Comparison of ENCODE assay signal across 10 mouse cellular contexts in genomic region chr7:24474811-24475506, GRCm38 (mm10). TPM values are rescaled to one million over a fixed set of nuclear protein-coding genes. Genes with fewer than 3 reads are reported as not detected.
DNase-seq lines count a peak whose midpoint lies in the region; ATAC-seq and TF ChIP-seq lines count a peak whose summit lies in the region.
"Had no signal": no experiment of that assay in that cellular context is flagged by ENCODE, and none has a peak within 500 bp of the region (broad histone marks: within the 10 kb centered on the region; RNA-seq: fewer than 3 reads in every experiment).

No protein-coding gene starts in this region.

- H3K36me3 ChIP-seq in forebrain, embryonic 13.5 days (ENCODE audit: poor library complexity, severe bottlenecking): no peaks in the 10 kb centered on the region
- no peaks in the 10 kb centered on the region for H3K36me3 ChIP-seq in forebrain, embryonic 12.5 days (replicated peaks)
- no peaks in the 10 kb centered on the region for H3K36me3 ChIP-seq in hindbrain, embryonic 16.5 days (ENCODE audit: control insufficient read depth, insufficient read depth, low read length)
- H3K36me3 ChIP-seq in midbrain, postnatal 0 days (ENCODE audit: insufficient read depth, low read length): no peaks in the 10 kb centered on the region

- intact Hi-C loops in left cerebral cortex, postnatal 36 days (cut with DNase I): loop anchor here (5.0 to 10.0 kb wide), 2 partner anchors 42 to 190 kb away; no protein-coding TSS in a partner anchor

- no peak for ATAC-seq in forebrain, embryonic 13.5 days
- no peak for ATAC-seq in forebrain, embryonic 12.5 days (ENCODE audit: low FRiP score)
- ATAC-seq in hindbrain, embryonic 16.5 days: no peak
- ATAC-seq in midbrain, postnatal 0 days (ENCODE audit: low FRiP score): no peak
- ATAC-seq: CD4-positive, CD25-positive, alpha-beta regulatory T cell, adult 4 months had no signal

- peak overlapping the region; percentile 45 for H3K9ac ChIP-seq in forebrain, embryonic 13.5 days
- H3K9ac ChIP-seq in forebrain, embryonic 12.5 days: no peak overlapping the region
- 0 out of 2 replicates have a peak overlapping the region, but pooled peaks have one; percentile 5 for H3K9ac ChIP-seq in hindbrain, embryonic 16.5 days (ENCODE audit: low read depth, low read length)
- no peak overlapping the region for H3K9ac ChIP-seq in midbrain, postnatal 0 days (replicated peaks; ENCODE audit: low read length, poor library complexity, severe bottlenecking)
- H3K9ac ChIP-seq: lung, embryonic 15.5 days had no signal

- H3K4me1 ChIP-seq in forebrain, embryonic 13.5 days: peaks cover 12% of the 10 kb centered on the region
- peaks cover 12% of the 10 kb centered on the region for H3K4me1 ChIP-seq in forebrain, embryonic 12.5 days
- H3K4me1 ChIP-seq in hindbrain, embryonic 16.5 days (ENCODE audit: control insufficient read depth, insufficient read depth, low read depth, low read length): peaks cover 7% of the 10 kb centered on the region
- no peaks in the 10 kb centered on the region for H3K4me1 ChIP-seq in midbrain, postnatal 0 days (ENCODE audit: insufficient read depth, low read length)
- H3K4me1 ChIP-seq: lung, embryonic 15.5 days had no signal

- peak; percentile 44 for DNase-seq in lung, postnatal 10 days
- no peak for DNase-seq in lung, adult 18-20 months
- DNase-seq in midbrain, postnatal 0 days (ENCODE audit: low spot score): peak; percentile 42
- no peak for DNase-seq in left cerebral cortex, postnatal 36 days (ENCODE audit: low spot score in 2 of 2)
- no peak for DNase-seq in adrenal gland, adult 8-10 months

- H3K4me2 ChIP-seq in forebrain, embryonic 13.5 days: no peak overlapping the region
- no peak overlapping the region for H3K4me2 ChIP-seq in forebrain, embryonic 12.5 days
- peak overlapping the region; percentile 28; the same call in 1 of the 2 replicates for H3K4me2 ChIP-seq in hindbrain, embryonic 16.5 days (ENCODE audit: low read length)
- peak overlapping the region; percentile 9; the same call in 1 of the 2 replicates for H3K4me2 ChIP-seq in midbrain, postnatal 0 days (ENCODE audit: low read depth, low read length, poor library complexity, severe bottlenecking)
- H3K4me2 ChIP-seq: lung, embryonic 15.5 days had no signal

- no peak overlapping the region for H3K27ac ChIP-seq in forebrain, embryonic 13.5 days
- no peak overlapping the region for H3K27ac ChIP-seq in forebrain, embryonic 12.5 days
- no peak overlapping the region for H3K27ac ChIP-seq in hindbrain, embryonic 16.5 days (ENCODE audit: low read depth, low read length)
- no peak overlapping the region for H3K27ac ChIP-seq in midbrain, postnatal 0 days (ENCODE audit: low read depth, low read length)
- H3K27ac ChIP-seq: lung, embryonic 15.5 days had no signal

- H3K4me3 ChIP-seq in forebrain, embryonic 13.5 days: no peak overlapping the region
- no peak overlapping the region for H3K4me3 ChIP-seq in forebrain, embryonic 12.5 days (replicated peaks)
- no peak overlapping the region for H3K4me3 ChIP-seq in hindbrain, embryonic 16.5 days (ENCODE audit: low read length)
- H3K4me3 ChIP-seq in midbrain, postnatal 0 days (ENCODE audit: low read depth, low read length): no peak overlapping the region
- H3K4me3 ChIP-seq: lung, embryonic 15.5 days had no signal

- TF ChIP-seq CTCF in midbrain, postnatal 0 days (IDR thresholded peaks at IDR 0.05): peak; percentile 46

- H3K27me3 ChIP-seq in forebrain, embryonic 13.5 days: no peaks in the 10 kb centered on the region
- H3K27me3 ChIP-seq in forebrain, embryonic 12.5 days: 0 out of 2 replicates have a peak, but pooled peaks cover 6% of the 10 kb centered on the region
- H3K27me3 ChIP-seq in hindbrain, embryonic 16.5 days (replicated peaks; ENCODE audit: control insufficient read depth, insufficient read depth, low read length): no peaks in the 10 kb centered on the region
- no peaks in the 10 kb centered on the region for H3K27me3 ChIP-seq in midbrain, postnatal 0 days (ENCODE audit: insufficient read depth, low read length)
- H3K27me3 ChIP-seq: lung, embryonic 15.5 days had no signal

- 32% methylated on average over 21 of the region's 21 CpGs for WGBS in forebrain, embryonic 13.5 days
- 38% methylated on average over 21 of the region's 21 CpGs for WGBS in forebrain, embryonic 12.5 days
- 24% methylated on average over 21 of the region's 21 CpGs for WGBS in hindbrain, embryonic 16.5 days
- WGBS in midbrain, postnatal 0 days: 36% methylated on average over 21 of the region's 21 CpGs

- no peaks in the 10 kb centered on the region for H3K9me3 ChIP-seq in forebrain, embryonic 13.5 days (replicated peaks)
- H3K9me3 ChIP-seq in forebrain, embryonic 12.5 days: no peaks in the 10 kb centered on the region
- no peaks in the 10 kb centered on the region for H3K9me3 ChIP-seq in hindbrain, embryonic 16.5 days (ENCODE audit: control insufficient read depth, low read length)
- H3K9me3 ChIP-seq in midbrain, postnatal 0 days (ENCODE audit: low read length): no peaks in the 10 kb centered on the region
- H3K9me3 ChIP-seq: lung, embryonic 15.5 days had no signal

RNA-seq across cellular contexts. Expression of gene Cadm4, which starts 6.9 kb away (rescaled TPM):
- 45.8 and 47.0 TPM in 2 replicates for polyA plus RNA-seq in forebrain, embryonic 13.5 days (2015; fragmentation: Nextera tagmentation; extraction: Ambion mirVana)
- 32.1 and 38.3 TPM in 2 replicates for polyA plus RNA-seq in forebrain, embryonic 12.5 days (2016; fragmentation: Nextera tagmentation; extraction: Ambion mirVana)
- polyA plus RNA-seq in hindbrain, embryonic 16.5 days (2015; fragmentation: Nextera tagmentation; extraction: Ambion mirVana): 47.0 and 68.0 TPM in 2 replicates
- total RNA-seq in midbrain, postnatal 0 days (2014; rRNA removed): 342 and 354 TPM in 2 replicates
- polyA plus RNA-seq in midbrain, postnatal 0 days (2015; fragmentation: Nextera tagmentation; extraction: Ambion mirVana): 82.0 and 88.1 TPM in 2 replicates
- 100 to 1,000 TPM; 235 to 307 TPM for total RNA-seq in left cerebral cortex, postnatal 36 days (2021)
- total RNA-seq in adrenal gland, adult 8-10 months (2022): 1 to 10 TPM; 3.1 to 4.7 (median 4.1) TPM
- polyA plus RNA-seq: CD4-positive, CD25-positive, alpha-beta regulatory T cell, adult 4 months had no signal

RNA-seq across cellular contexts. Expression of gene Plaur, which starts 12.7 kb away (rescaled TPM):
- polyA plus RNA-seq in forebrain, embryonic 13.5 days (2015; fragmentation: Nextera tagmentation; extraction: Ambion mirVana): 1.3 TPM in 2 replicates
- polyA plus RNA-seq in forebrain, embryonic 12.5 days (2016; fragmentation: Nextera tagmentation; extraction: Ambion mirVana): 1.0 and 1.2 TPM in 2 replicates
- polyA plus RNA-seq in hindbrain, embryonic 16.5 days (2015; fragmentation: Nextera tagmentation; extraction: Ambion mirVana): 1.8 and 2.2 TPM in 2 replicates
- 1.4 and 3.7 TPM in 2 replicates for total RNA-seq in midbrain, postnatal 0 days (2014; rRNA removed)
- polyA plus RNA-seq in midbrain, postnatal 0 days (2015; fragmentation: Nextera tagmentation; extraction: Ambion mirVana): 0.93 and 1.1 TPM in 2 replicates
- 1 to 10 TPM in 1 of 2 experiments, under 1 TPM in 1; 0.91 to 1.7 TPM for total RNA-seq in left cerebral cortex, postnatal 36 days (2021)
- 10 to 100 TPM in 3 of 4 experiments, 1 to 10 TPM in 1; 9.6 to 19.2 (median 10.2) TPM for total RNA-seq in adrenal gland, adult 8-10 months (2022)

RNA-seq across cellular contexts. Expression of gene Irgc1, which starts 22.9 kb away (rescaled TPM):
- polyA plus RNA-seq in forebrain, embryonic 13.5 days (2015; fragmentation: Nextera tagmentation; extraction: Ambion mirVana): 0.15 TPM in 1 of 2 replicates, not detected in the other
- polyA plus RNA-seq in forebrain, embryonic 12.5 days (2016; fragmentation: Nextera tagmentation; extraction: Ambion mirVana): not detected in 2 replicates
- not detected in 2 replicates for polyA plus RNA-seq in hindbrain, embryonic 16.5 days (2015; fragmentation: Nextera tagmentation; extraction: Ambion mirVana)
- total RNA-seq in midbrain, postnatal 0 days (2014; rRNA removed): not detected in 2 replicates
- polyA plus RNA-seq in midbrain, postnatal 0 days (2015; fragmentation: Nextera tagmentation; extraction: Ambion mirVana): not detected in 2 replicates
- under 1 TPM; 0.42 to 0.72 TPM for total RNA-seq in left cerebral cortex, postnatal 36 days (2021)
- not detected for total RNA-seq in adrenal gland, adult 8-10 months (2022)
- polyA plus RNA-seq: lung, embryonic 15.5 days had no signal

RNA-seq across cellular contexts. Expression of gene Zfp428, which starts 31.8 kb away (rescaled TPM):
- 214 and 220 TPM in 2 replicates for polyA plus RNA-seq in forebrain, embryonic 13.5 days (2015; fragmentation: Nextera tagmentation; extraction: Ambion mirVana)
- 170 and 182 TPM in 2 replicates for polyA plus RNA-seq in forebrain, embryonic 12.5 days (2016; fragmentation: Nextera tagmentation; extraction: Ambion mirVana)
- 272 and 277 TPM in 2 replicates for polyA plus RNA-seq in hindbrain, embryonic 16.5 days (2015; fragmentation: Nextera tagmentation; extraction: Ambion mirVana)
- total RNA-seq in midbrain, postnatal 0 days (2014; rRNA removed): 209 and 214 TPM in 2 replicates
- polyA plus RNA-seq in midbrain, postnatal 0 days (2015; fragmentation: Nextera tagmentation; extraction: Ambion mirVana): 297 and 314 TPM in 2 replicates
- 10 to 100 TPM; 47.9 to 49.4 TPM for total RNA-seq in left cerebral cortex, postnatal 36 days (2021)
- 1 to 10 TPM; 4.9 to 7.3 (median 5.6) TPM for total RNA-seq in adrenal gland, adult 8-10 months (2022)

RNA-seq across cellular contexts. Expression of gene AC161166.1, which starts 37.3 kb away (rescaled TPM):
- 0.97 and 1.1 TPM in 2 replicates for polyA plus RNA-seq in forebrain, embryonic 13.5 days (2015; fragmentation: Nextera tagmentation; extraction: Ambion mirVana)
- polyA plus RNA-seq in forebrain, embryonic 12.5 days (2016; fragmentation: Nextera tagmentation; extraction: Ambion mirVana): 1.6 and 1.7 TPM in 2 replicates
- 1.0 and 1.1 TPM in 2 replicates for polyA plus RNA-seq in hindbrain, embryonic 16.5 days (2015; fragmentation: Nextera tagmentation; extraction: Ambion mirVana)
- total RNA-seq in midbrain, postnatal 0 days (2014; rRNA removed): not detected in 2 replicates
- polyA plus RNA-seq in midbrain, postnatal 0 days (2015; fragmentation: Nextera tagmentation; extraction: Ambion mirVana): 0.47 and 0.78 TPM in 2 replicates
- total RNA-seq in left cerebral cortex, postnatal 36 days (2021): not detected
- total RNA-seq in adrenal gland, adult 8-10 months (2022): not detected
- polyA plus RNA-seq: CD4-positive, CD25-positive, alpha-beta regulatory T cell, adult 4 months had no signal

Comparison
In these comparisons a context has a peak if more than half of its experiments do, and no peak if none do; other contexts are left out.
1. H3K9ac ChIP-seq: peak in forebrain, embryonic 13.5 days (single experiment) and hindbrain, embryonic 16.5 days (single experiment); none in forebrain, embryonic 12.5 days (single experiment) and midbrain, postnatal 0 days (single experiment).
2. DNase-seq: peak in lung, postnatal 10 days (single experiment) and midbrain, postnatal 0 days (single experiment); none in lung, adult 18-20 months (0 of 2), left cerebral cortex, postnatal 36 days (0 of 2) and adrenal gland, adult 8-10 months (single experiment).
3. H3K4me2 ChIP-seq: peak in hindbrain, embryonic 16.5 days (single experiment) and midbrain, postnatal 0 days (single experiment); none in forebrain, embryonic 13.5 days (single experiment) and forebrain, embryonic 12.5 days (single experiment).